Mouse (Mus musculus): ENCODE data around the gene Gdpd2. TPM values are rescaled to one million over a fixed set of nuclear protein-coding genes. Genes with fewer than 3 reads are reported as not detected.

Gdpd2 gene
- polyA plus RNA-seq, 1 experiment from 2014 or later, result 36.2 TPM

DNA sequence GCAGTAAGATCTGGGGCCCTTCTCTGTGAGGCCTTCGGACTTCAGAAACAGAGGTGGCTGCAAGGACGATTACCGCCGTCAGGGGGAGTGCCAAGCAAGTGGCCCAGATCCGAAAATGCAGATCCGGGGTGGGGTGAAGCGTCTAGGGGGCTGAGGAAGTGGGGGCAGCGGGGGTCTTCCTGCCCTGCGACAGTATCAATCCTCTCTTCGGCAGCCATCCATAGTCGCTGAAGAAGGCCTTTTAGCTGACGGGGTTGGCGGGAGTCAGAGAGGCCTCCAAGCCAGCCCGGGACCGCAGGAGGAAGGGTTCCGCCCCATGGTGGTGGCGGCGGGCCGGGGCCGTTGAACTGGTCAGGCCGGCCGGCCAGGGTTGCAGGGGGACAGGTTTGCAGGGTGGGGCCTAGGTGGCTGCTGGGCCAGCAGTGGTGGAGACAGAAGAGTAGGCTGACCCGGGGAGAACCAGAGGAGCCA is 44.7 kb downstream of the Gdpd2 start:
- H3K9me3 ChIP-seq (ENCODE audit: control insufficient read depth, low read length), result no peaks in the 10 kb centered on the region
- H3K4me1 ChIP-seq (replicated peaks; ENCODE audit: control insufficient read depth, insufficient read depth, low read length), result peaks cover 14% of the 10 kb centered on the region; the same call in 1 of the 2 replicates
- H3K9ac ChIP-seq, result peak overlapping the region; percentile 49
- ATAC-seq (ENCODE audit: low FRiP score) (no peak), DNase-seq (ENCODE audit: low spot score) (peak; percentile 45)
- H3K4me3 ChIP-seq (replicated peaks; ENCODE audit: low read length), result peak overlapping the region; percentile 26
- no peak overlapping the region for H3K27ac ChIP-seq
- peak overlapping the region; percentile 40 for H3K4me2 ChIP-seq (replicated peaks)
- WGBS, result 22% methylated on average over 23 of the region's 23 CpGs
- no peaks in the 10 kb centered on the region for H3K27me3 ChIP-seq (ENCODE audit: control insufficient read depth, insufficient read depth, low read length)
- peaks cover 3% of the 10 kb centered on the region for H3K36me3 ChIP-seq (replicated peaks; ENCODE audit: control insufficient read depth, insufficient read depth)

DNA sequence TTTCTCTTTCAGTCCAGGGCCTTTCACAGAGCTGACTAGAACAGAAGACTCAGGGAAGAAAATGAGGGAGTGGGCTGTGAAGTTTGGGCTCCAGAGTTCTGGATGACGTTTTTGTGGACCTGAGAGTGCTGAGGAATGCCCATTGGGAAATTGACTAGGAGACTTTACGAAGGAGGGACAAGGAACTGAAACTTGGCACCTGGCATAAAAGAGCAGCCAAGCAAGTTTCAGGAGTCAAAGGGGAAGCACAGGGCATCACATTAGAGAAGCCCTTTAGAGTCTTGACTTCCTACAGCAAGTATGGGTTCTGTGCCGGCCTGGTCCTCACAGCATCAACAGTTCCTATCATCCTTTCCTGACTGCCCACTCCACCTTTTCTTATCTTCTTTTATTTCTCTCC is 45.7 kb downstream of the Gdpd2 start:
- no peak overlapping the region for H3K27ac ChIP-seq
- DNase-seq (ENCODE audit: low spot score) (no peak), ATAC-seq (ENCODE audit: low FRiP score) (no peak)
- H3K36me3 ChIP-seq (replicated peaks; ENCODE audit: control insufficient read depth, insufficient read depth), result peaks cover 3% of the 10 kb centered on the region
- H3K4me3 ChIP-seq (replicated peaks; ENCODE audit: low read length), result no peak overlapping the region
- H3K9ac ChIP-seq, result no peak overlapping the region
- peaks cover 11% of the 10 kb centered on the region; the same call in 1 of the 2 replicates for H3K4me1 ChIP-seq (replicated peaks; ENCODE audit: control insufficient read depth, insufficient read depth, low read length)
- no peaks in the 10 kb centered on the region for H3K9me3 ChIP-seq (ENCODE audit: control insufficient read depth, low read length)
- 89% methylated on average over 3 of the region's 3 CpGs for WGBS
- no peak overlapping the region for H3K4me2 ChIP-seq (replicated peaks)
- H3K27me3 ChIP-seq (ENCODE audit: control insufficient read depth, insufficient read depth, low read length), result no peaks in the 10 kb centered on the region

DNA sequence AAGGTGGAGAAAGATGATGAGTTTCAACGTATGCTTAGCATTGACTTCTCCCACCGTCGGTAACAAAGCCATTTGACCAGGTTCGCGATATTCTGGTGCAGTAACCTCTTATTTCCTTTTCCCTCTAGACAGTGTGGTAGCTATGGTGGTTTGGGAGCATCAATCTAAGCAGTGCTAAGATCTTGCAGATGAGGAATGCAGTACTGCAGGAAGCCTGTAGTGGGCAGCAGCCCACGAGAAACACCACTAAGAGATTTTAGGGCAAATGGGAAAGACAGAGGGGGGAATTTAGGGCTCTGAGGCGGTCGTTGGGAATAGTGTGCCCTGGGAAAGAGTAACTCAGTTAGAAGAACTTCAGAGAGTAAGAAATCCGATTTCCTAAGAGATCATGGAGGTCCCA is 46.8 kb downstream of the Gdpd2 start:
- H3K9me3 ChIP-seq (ENCODE audit: control insufficient read depth, low read length), result no peaks in the 10 kb centered on the region
- DNase-seq (ENCODE audit: low spot score), result peak; percentile 64
- no peak overlapping the region for H3K9ac ChIP-seq
- WGBS, result 21% methylated on average over 9 of the region's 9 CpGs
- peak overlapping the region; percentile 39 for H3K4me3 ChIP-seq (replicated peaks; ENCODE audit: low read length)
- H3K4me1 ChIP-seq (replicated peaks; ENCODE audit: control insufficient read depth, insufficient read depth, low read length), result peaks cover 9% of the 10 kb centered on the region; the same call in 1 of the 2 replicates
- no peaks in the 10 kb centered on the region for H3K27me3 ChIP-seq (ENCODE audit: control insufficient read depth, insufficient read depth, low read length)
- peaks cover 3% of the 10 kb centered on the region for H3K36me3 ChIP-seq (replicated peaks; ENCODE audit: control insufficient read depth, insufficient read depth)
- H3K27ac ChIP-seq, result peak overlapping the region; percentile 80
- H3K4me2 ChIP-seq (replicated peaks), result peak overlapping the region; percentile 55
- peak; percentile 65 for ATAC-seq (ENCODE audit: low FRiP score)

DNA sequence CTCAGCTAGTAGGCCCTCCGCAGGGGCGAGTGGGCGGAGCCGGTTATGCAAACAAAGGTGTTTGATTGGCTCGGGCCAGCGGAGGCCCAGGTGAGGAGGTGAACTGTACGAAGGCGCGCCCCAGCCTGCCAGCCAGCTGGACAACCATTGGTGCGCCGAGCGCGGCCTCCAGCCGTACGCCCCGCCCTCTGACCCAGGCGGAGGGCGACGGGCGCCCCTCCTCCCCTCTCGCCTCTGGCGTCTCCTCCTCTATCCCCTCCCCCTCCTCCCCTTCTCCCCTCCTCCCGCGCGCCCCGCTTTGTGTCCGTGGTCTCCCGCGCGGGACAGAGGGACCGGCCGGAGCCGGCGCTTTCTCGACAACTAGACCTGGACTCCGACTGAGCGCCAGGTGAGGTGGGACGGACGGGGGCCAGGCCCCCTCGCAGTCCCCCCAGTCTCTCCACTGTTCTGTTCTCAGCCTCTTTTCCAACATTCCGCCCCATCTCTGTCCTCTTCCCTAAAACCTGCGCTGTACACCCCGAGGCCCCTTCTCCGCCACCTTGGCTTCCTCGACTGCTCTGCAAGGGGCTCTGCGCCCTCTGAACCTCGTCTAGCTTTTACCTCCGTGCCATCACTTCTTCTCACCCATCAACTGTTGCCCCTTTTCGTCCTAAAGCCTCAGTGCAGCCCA is 47.4 kb downstream of the Gdpd2 start:
- Histone ChIP-seq H3K27me3 (ENCODE audit: control insufficient read depth, insufficient read depth, low read length) (no peaks in the 10 kb centered on the region), H3K4me1 (replicated peaks; ENCODE audit: control insufficient read depth, insufficient read depth, low read length) (peaks cover 9% of the 10 kb centered on the region; the same call in 1 of the 2 replicates), H3K9me3 (ENCODE audit: control insufficient read depth, low read length) (no peaks in the 10 kb centered on the region), H3K9ac (peak overlapping the region; percentile 60), H3K4me3 (replicated peaks; ENCODE audit: low read length) (peak overlapping the region; percentile 39), H3K36me3 (replicated peaks; ENCODE audit: control insufficient read depth, insufficient read depth) (peaks cover under 1% of the 10 kb centered on the region), H3K4me2 (replicated peaks) (peak overlapping the region; percentile 55), H3K27ac (peak overlapping the region; percentile 80)
- 22% methylated on average over 21 of the region's 49 CpGs for WGBS
- peak; percentile 45 for DNase-seq (ENCODE audit: low spot score)
- peak; percentile 87 for ATAC-seq (ENCODE audit: low FRiP score)

DNA sequence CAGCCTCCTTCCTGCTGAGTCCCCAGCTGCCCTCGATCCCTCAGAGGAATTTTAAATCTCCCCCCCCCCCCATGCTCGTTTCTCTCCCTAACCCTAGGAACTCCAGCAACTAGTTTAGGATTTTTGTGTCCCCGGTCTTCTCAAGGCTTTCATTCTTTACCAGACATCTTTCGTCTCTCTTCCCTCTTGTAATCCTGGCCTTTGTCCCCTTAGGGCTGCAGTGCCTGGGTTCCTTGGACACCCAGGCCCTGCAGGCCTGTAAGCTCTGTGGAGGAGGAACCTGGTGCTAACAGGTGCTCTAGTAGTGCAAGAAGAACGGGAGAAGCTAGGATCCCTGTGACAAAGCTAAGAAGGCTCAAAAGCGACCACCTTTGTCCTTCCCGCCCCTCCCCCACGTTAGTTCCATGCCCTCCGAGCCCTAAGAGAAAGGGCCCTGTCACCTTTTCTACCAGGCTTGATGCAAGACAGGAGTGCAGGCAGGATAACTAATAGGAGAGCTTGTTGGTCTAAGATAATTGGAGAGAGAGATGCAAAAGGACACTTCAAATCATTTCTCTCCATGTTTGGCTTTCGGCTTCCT is 48.1 kb downstream of the Gdpd2 start:
- Histone ChIP-seq H3K27me3 (ENCODE audit: control insufficient read depth, insufficient read depth, low read length) (no peaks in the 10 kb centered on the region), H3K9ac (peak overlapping the region; percentile 60), H3K4me3 (replicated peaks; ENCODE audit: low read length) (peak overlapping the region; percentile 39), H3K4me1 (replicated peaks; ENCODE audit: control insufficient read depth, insufficient read depth, low read length) (peaks cover 9% of the 10 kb centered on the region; the same call in 1 of the 2 replicates), H3K9me3 (ENCODE audit: control insufficient read depth, low read length) (no peaks in the 10 kb centered on the region), H3K36me3 (replicated peaks; ENCODE audit: control insufficient read depth, insufficient read depth) (no peaks in the 10 kb centered on the region; the same call in none of the 2 replicates), H3K4me2 (replicated peaks) (peak overlapping the region; percentile 55), H3K27ac (peak overlapping the region; percentile 80)
- WGBS, result 25% methylated on average over 10 of the region's 10 CpGs
- DNase-seq (ENCODE audit: low spot score) (no peak), ATAC-seq (ENCODE audit: low FRiP score) (no peak)

DNA sequence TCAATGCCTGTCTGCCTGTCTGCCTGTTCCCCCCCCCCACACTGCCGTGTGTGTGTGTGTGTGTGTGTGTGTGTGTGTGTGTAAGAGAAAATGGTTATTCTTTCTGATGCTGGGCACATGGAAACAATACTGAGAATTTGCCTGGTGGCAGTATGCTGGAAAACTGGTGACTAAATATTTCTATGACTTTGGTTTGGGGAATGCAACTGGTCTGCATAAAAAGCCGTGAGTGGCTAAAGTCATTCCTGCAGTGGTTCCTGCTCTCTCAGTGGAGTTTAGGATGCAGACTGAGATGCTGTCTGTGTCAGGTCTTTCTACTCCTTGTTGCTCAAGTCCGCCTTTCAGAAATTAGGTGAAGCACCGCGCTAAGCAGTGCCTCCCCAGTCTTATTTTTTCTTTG is 48.7 kb downstream of the Gdpd2 start:
- Histone ChIP-seq H3K4me3 (replicated peaks; ENCODE audit: low read length) (peak overlapping the region; percentile 39), H3K4me2 (replicated peaks) (peak overlapping the region; percentile 55), H3K27me3 (ENCODE audit: control insufficient read depth, insufficient read depth, low read length) (no peaks in the 10 kb centered on the region), H3K36me3 (replicated peaks; ENCODE audit: control insufficient read depth, insufficient read depth) (no peaks in the 10 kb centered on the region; the same call in none of the 2 replicates), H3K27ac (no peak overlapping the region), H3K9ac (peak overlapping the region; percentile 60; the same call in 1 of the 2 replicates), H3K4me1 (replicated peaks; ENCODE audit: control insufficient read depth, insufficient read depth, low read length) (peaks cover 9% of the 10 kb centered on the region; the same call in 1 of the 2 replicates), H3K9me3 (ENCODE audit: control insufficient read depth, low read length) (no peaks in the 10 kb centered on the region)
- DNase-seq (ENCODE audit: low spot score), result no peak
- WGBS, result 27% methylated on average over 5 of the region's 5 CpGs
- no peak for ATAC-seq (ENCODE audit: low FRiP score)

Other genes starting within 250 kb of the Gdpd2 start
- gene Igbp1, start 235.6 kb upstream of the Gdpd2 start, polyA plus RNA-seq (2014; fragmentation: Nextera tagmentation; extraction: Ambion mirVana), result 27.2 and 30.5 TPM in 2 replicates
- gene Dgat2l6, start 205.0 kb upstream of the Gdpd2 start, polyA plus RNA-seq (2014; fragmentation: Nextera tagmentation; extraction: Ambion mirVana), result not detected in 2 replicates
- not detected in 2 replicates for gene Awat1, start 157.6 kb upstream of the Gdpd2 start, polyA plus RNA-seq (2014; fragmentation: Nextera tagmentation; extraction: Ambion mirVana)
- gene P2ry4, start 135.0 kb upstream of the Gdpd2 start, polyA plus RNA-seq (2014; fragmentation: Nextera tagmentation; extraction: Ambion mirVana), result not detected in 2 replicates
- gene Arr3, start 124.4 kb upstream of the Gdpd2 start, polyA plus RNA-seq (2014; fragmentation: Nextera tagmentation; extraction: Ambion mirVana), result not detected in 2 replicates
- 4.8 and 6.0 TPM in 2 replicates for gene Kif4, start 104.1 kb upstream of the Gdpd2 start, polyA plus RNA-seq (2014; fragmentation: Nextera tagmentation; extraction: Ambion mirVana)
- gene Pdzd11, start 103.3 kb upstream of the Gdpd2 start, polyA plus RNA-seq (2014; fragmentation: Nextera tagmentation; extraction: Ambion mirVana), result 90.9 and 102 TPM in 2 replicates
- gene Dlg3, start 37.8 kb downstream of the Gdpd2 start, polyA plus RNA-seq (2014; fragmentation: Nextera tagmentation; extraction: Ambion mirVana), result 9.8 and 12.1 TPM in 2 replicates

Measured in hindbrain, embryonic 14.5 days (tissue).